Mouse (Mus musculus) hematopoietic stem cell, adult 5-6 weeks (primary cell): ENCODE data around the gene Pclaf. TPM values are rescaled to one million over a fixed set of nuclear protein-coding genes. Genes with fewer than 3 reads are reported as not detected.

Experiments
- ATAC-seq, 2 experiments: fragments of 125-278 bp in 1 of 2; replicated peaks in 1 of 2; 2 replicates each; pipeline ENCODE4 v1.8.0; 2016 to 2017; ENCODE audit warnings: inconsistent platforms in 2 of 2, mild to moderate bottlenecking in 2 of 2, moderate number of reproducible peaks in 2 of 2, low read depth in 1 of 2, moderate TSS enrichment in 1 of 2; ENCODE audit not compliant: low FRiP score in 2 of 2, poor library complexity in 2 of 2, severe bottlenecking in 2 of 2, insufficient read depth in 1 of 2, low TSS enrichment in 1 of 2
- total RNA-seq: library from RNA; stranded (forward); fragments of 172-1452, 232-1000 nt; gene quantifications from 2 replicates; pipeline ENCODE4 v1.2.3, GENCODE M21; 2017

The Pclaf gene
- total RNA-seq, result 114 and 135 TPM in 2 replicates

DNA sequence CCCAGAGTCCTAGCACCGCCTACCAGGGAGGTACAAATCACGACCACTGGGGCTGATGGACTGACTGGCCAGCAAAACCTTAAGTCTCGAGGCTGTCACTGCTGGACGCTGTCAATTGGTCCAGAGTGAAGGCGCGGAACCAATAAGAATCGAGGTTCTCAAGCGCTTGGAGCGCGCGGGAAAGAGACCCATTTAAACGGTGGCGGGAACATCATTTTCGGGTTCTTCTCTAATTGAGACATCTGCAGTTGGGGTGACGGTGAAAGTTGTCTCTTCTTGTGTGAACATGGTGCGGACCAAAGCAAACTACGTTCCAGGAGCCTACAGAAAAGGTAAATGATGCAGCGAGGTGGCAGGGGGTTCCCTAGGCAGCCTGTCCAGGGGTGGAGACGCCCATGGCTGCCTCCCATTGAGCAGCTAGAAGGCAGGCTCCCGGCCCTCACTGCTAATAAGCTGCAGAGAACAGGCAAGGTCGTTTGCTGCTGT lies at the start of gene Pclaf:
Pclaf (plus strand) TSS at position 95 of the 486 bp plus-strand sequence.
- ATAC-seq, result peak; percentile 92 to 99

DNA sequence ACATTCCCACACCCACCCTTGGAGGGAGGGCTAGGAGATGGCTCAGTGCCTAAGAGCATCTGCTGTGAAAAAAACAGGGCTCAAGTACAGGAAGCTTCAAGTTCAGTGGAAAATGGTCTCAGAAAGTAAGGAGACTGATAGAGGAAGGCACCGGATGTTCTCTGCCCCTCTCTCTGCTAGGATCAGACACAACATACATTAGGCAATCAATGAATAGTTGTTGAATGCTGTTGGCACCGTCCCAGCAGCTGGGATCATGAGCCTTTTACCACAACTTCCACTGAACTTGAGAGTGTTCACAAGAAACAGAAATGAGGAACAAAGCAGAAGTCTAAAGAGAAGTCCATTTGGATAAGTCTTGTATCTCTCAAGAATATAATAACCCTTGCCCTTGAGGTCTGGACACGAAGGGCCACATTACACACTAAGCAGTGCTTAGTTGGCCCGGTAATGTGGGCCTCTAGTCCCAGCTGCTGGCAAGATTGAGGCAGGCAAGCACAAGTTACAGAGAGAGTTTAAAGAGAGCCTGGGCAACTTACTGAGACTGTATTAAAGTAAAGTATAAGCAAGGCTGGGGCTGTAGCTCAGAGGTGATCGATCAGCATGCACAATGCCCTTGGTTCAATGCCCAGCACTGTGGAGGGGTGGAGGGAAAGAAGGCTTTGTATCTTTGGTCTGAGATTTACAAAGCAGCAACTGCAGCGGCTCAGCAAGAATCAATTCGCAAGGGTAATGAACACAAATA lies 45.4 kb upstream of the Pclaf start:
- peak; percentile 42 to 51 for ATAC-seq

DNA sequence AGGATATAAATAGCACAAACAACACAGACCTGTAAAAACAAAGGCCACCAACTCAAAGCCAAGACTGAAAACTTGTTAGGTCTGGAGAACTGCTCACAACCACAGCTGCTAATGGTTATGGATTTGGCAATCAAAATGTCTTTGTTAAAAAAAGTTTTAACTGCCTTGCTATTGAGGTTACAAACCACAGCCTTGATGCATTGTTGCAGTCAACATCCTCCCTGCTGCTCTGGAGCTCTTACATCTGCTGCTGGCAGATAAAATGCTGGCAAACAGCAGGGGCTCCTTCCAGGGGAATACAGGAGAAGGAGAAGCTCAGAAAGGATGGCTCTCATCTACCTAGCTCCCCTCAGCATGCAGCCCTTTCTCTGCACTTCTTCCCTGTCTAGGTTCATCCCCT lies 41.9 kb upstream of the Pclaf start:
- ATAC-seq, result peak in 1 of 2 experiments; percentile 33; a peak in 2 of 4 replicates

DNA sequence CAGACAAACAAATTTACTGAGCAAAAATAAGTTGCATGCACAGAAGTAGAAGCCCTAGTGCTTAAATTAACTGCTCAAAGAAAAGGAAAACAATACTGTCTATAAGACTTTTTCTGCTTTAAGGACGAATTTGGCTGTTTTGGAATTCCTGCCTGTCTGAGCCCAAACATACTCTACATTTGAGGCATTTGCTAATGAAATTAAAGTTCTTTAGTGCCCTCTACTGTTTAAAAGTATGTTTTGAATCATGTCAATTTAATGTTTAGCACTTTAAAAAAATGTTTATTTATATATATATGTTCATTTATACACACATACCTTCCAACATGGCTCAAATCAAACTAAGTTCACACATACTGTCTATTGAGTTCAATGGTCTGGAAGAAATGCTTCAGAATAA lies 39.8 kb upstream of the Pclaf start:
- ATAC-seq, result no peak

DNA sequence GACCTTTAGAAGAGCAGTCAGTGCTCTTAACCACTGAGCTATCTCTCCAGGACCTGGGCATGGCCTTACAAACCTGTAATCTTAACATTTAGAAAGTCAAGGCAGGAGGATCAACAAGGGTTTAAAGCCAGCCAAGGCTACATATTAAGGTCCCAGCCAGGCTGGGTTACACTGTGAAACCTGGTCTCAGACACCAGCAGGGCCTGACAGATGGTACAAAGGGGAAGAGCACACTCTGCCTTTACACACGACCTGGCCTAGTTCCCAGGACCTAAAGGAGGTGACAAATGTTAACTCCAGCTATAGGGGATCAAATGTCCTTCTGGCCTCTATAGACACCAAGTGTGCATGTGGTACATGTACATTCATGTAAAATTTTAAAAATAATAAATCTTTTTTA lies 30.4 kb upstream of the Pclaf start:
- ATAC-seq, result no peak

DNA sequence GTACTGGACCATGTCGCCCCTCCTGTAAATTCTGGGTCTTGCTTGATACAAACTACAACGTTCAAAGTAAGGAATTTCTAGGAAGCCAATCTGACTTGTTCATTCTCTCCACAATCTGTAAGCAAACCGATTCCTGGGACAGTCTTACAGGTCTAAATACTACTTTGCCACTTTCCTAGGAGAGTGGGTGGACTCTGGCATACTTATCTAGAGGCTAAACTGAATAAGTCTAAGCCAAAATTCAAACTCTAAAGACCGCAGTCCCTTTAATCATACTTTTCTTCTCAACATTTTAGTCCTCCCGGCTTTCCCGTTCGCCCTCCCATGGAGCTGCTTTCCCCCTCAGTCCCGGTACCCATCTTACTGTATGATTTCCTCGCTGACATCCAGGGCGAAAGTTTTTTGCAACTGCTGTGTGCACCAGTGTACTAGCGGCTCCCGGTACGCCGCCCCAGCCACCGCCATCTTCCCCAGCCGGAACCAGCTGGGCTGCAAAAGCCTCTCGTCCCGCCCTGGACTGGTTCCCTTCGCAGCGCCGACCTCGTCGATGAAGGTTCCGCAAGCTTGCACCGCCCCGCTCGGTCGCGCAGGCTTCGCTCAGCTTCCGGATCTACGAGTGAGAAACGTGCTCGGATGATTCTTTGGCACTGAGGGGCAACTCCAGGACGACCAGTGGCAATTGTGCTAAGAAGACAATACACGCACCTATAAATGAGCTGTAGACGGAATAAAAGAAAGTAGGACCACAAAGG lies 5.3 kb upstream of the Pclaf start:
- ATAC-seq, result peak; percentile 100

DNA sequence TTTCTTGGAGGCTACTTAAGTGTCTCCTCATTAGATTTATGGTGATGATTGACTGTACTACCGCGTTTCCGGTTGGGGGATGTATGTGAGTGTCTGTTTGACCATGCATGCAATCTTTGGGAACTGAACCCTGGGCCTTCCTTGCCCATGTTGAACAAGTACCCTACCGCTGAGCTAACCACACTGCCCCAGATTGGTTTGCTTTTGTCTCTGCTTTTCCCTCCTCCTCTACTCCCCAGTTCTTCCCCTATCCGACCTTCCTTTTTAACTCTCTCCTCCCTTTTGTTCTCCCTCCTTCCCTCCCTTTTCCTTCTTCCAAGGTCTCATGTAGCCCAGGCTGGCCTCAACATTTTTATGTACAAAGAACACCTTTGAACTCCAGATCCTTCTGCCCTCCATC lies 1.1 kb downstream of the Pclaf start:
- no peak for ATAC-seq

DNA sequence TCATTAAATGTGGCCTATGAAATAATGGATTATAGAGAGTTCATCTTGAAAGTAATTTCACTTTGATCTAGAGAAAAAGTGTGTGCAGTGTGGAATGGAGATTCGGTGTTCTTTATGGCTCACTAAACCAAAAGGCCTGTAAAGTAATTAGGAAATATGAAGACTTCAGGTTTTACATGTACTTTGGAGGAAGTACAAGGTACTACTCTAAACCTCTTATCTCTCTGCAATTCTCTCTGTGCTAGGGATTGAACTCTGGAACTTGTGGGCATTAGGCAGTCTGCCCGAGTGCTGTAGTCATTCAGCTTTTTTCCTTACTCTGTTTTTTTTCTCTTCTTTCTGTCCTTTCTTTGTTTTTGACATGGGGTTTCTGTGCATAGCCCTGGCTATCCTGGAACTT lies 6.9 kb downstream of the Pclaf start:
- ATAC-seq, result no peak

DNA sequence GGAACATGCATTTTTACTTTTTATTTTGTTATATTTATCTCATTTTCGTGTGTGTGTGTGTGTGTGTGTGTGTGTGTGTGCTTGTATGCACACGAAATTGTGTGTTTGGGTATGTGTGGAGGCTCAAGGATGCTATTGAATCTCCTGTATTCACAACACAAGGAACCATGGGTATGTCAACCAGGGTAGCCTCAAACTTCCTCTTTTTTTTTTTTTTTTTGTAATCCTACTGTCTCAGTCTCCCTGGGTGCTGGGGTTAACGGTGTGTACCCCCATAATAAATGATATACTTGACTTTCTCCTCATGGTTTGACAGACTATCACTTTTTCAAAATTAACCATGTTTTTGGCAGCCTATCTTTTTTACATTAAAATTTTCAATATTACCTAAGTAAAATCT lies 12.8 kb downstream of the Pclaf start:
- ATAC-seq, result no peak

DNA sequence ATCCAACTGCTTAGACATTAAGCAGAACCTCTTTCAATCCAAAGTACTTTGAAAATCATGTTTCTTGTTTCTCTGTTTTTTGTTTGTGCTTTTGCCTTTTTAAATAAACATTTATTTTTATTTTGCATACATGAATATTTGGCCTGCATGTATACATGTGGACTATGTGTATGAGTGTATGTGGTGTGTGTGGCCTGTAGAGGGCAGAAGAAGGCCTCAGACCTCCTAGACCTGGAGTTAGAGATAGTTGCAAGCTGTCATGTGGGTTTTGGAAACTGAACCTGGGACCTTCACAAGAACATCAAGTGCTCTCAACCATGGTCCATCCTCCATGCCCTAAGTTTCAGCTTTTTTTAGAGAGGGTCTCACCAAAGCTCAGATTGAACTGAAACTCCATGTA lies 13.4 kb downstream of the Pclaf start:
- no peak for ATAC-seq

DNA sequence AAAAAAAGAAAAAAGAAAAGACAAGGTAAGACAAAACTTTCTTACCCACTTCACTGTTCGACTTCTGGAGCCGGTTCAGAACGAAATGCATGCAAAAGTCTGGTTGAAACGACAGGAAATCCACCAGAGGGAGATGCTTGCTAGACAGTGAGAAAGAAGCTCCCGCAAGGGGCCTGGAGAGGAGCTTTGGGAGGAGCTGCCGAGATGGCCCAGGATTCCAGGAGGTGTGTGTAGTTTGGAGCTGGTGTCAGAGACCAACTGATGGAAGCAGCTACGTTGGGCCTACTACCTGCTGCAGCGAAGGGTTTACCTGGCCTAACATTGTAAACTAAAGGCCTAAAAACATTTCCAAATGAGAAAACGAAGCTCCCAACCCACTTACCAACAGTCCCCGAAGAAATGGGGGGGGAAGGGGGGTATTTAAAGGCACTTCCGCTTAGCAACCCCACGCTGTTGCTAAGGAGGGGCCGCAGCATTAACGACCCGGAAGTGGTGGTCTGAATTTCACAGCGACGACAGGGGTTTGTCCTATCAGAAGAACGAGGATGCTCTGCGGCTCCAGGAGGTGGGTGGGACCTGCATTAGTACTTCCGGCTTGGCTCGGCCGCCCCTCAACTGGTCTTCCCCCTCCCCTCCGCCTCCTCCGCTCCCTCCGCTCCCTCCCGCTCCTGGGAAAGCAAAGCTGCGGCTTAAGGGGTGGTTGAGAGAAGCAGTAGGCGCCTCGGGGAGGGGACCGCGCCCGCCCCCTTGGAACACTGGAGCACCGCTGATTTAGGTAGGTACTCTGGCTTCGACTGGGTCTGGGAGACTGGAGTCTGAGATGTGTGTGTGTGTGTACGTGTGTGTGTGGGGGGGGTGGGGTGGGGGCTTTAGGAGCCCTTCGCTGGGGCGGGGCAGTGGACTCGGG lies 18.6 kb downstream of the Pclaf start, which contains the start of the genes Trip4 and Csnk1g1:
Trip4 (minus strand) TSS at position 401 of the 907 bp plus-strand sequence.
Csnk1g1 (plus strand) TSS at position 531 of the 907 bp plus-strand sequence.
- peak; percentile 95 to 99 for ATAC-seq

DNA sequence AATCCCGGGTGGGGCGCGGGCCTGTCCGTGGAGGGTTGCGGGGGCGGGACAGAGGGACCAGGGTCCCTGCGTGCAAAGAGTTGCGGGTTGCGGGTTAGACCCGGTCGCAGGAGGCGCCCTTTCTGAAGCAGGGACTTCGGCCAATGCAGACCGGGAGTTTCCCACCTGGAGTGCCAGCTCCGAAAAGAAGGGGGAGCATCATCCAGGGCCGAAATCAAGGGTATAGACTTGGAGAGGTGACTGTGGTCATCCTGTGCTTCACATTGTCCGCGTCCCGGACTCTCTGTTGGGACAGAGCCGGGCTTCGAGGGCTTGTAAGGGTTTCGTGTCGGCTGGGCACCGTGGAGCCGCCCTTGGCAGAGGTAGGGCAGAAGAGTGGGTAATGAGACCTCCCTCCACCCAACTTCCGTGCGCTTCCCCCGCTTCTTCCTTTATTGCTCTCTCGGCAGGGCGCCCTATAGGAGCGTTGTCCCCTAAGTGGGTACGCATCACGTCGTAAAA lies 19.3 kb downstream of the Pclaf start:
- peak; percentile 50 to 69 for ATAC-seq

DNA sequence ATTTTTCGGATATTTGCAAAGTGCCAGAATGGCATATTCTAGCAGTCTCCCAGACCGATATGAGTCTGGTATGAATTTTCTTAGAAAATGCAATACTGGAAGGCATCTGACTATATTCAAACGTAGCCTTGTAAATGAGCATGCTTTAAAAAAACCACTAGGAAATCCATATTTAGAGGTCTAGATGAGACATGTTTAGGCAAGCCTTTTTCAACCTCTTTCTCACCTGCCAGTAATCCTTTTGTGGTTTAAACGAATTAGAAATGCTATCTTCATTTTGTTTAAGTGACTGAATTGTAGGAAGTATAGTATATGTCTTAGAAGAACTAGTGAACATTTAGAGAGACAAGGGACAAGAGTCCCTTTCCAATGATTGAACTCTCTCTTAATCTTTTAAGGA lies 19.8 kb downstream of the Pclaf start:
- no peak for ATAC-seq

DNA sequence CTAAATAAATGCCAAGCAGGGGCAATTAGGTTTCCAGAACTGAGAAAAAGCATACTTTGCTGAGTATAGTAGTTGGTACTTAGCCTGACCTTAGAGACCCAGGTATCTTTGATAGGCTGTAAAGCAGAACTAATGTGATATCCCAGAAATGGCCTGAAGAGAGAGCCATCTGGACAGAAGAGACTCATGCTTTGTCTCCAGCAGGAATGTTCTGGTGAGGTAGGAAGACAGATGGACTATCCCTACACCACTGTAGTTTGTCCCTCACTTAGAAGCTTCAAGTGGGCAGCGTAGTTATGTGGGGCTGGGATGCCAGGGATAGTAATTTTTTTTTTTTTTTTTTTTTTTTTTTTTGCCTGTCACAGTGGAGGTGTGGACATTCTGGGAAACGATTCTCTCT lies 23.9 kb downstream of the Pclaf start:
- ATAC-seq, result no peak

DNA sequence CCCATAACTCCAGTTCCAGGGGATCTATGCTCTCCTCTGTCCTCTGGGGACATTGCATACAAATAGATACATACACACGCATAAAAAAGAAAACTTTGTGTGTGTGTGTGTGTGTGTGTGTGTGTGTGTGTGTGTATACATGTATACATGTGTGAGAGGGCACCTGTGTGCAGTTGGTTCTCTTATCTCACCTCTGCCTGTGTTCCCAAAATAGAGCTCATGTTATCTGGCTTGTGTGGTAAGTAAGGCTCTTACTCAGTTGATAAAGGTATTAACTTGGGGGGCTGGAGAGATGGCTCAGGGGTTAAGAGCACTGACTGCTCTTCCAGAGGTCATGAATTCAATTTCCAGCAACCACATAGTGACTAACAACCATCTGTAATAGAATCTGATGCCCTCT lies 27.0 kb downstream of the Pclaf start:
- no peak for ATAC-seq

DNA sequence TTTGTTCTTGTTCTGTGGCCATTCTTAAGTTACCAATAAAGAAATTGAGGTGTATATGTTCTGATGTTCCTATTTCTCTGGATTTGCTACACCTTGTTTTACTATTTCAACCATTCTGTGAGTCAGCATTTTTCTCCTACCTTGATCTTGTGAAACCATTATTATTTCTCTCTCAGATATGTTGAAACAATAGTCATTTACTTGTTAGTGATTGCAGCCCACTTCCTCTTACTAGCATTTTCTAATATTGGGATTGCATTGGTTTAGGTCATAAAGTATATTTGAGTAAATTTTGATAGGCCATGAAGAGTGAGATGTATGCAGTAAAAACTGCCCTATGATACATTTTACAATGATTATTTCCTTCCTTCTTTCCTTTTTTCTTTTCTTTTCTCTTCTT lies 38.4 kb downstream of the Pclaf start:
- ATAC-seq, result no peak

DNA sequence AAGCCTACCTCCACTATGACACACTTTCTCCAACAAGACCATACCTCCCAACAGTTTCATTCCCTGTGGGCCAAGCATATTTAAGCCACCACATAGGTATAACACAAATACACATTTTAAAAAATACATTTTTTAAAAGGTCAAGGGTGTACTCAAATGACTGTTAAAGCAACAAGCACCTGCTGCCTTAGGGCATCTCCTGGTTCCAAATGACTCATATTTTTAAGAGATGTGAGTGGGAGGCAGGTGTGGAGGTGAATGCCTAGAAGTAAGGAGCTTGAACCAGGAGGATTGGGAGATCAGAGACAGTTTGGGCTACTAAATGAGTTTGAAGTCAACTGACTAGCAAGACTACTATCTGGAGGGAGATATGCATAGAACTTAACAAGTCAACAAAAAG lies 39.8 kb downstream of the Pclaf start:
- ATAC-seq, result no peak
